Mouse (Mus musculus) cerebellum, adult 2 months (tissue): ENCODE results near the gene Kcnk7.

ENCODE experiments used
- CTCF ChIP-seq: fragments of 200-500 bp; IDR thresholded peaks from 2 replicates; pipeline ENCODE4 v1.5.1; 2011; ENCODE audit warnings: low read depth, mild to moderate bottlenecking, control low read depth, low read length, moderate library complexity, borderline replicate concordance; ENCODE audit not compliant: insufficient read depth
- POLR2A ChIP-seq: fragments of 200-500 bp; IDR thresholded peaks from 2 replicates; pipeline ENCODE4 v1.6.1; 2011; ENCODE audit warnings: low read length, control low read depth, borderline replicate concordance; ENCODE audit not compliant: insufficient read depth

- peak; percentile 45; the same call in 1 of the 2 replicates for TF ChIP-seq CTCF
- TF ChIP-seq POLR2A, result no peak
Observed at GRCm38 (mm10) chr19:5715793-5716688, 11.9 kb downstream of the Kcnk7 start.
